Mouse (Mus musculus): ENCODE measurements around the gene Adamts14. TPM values are rescaled to one million over a fixed set of nuclear protein-coding genes. Genes with fewer than 3 reads are reported as not detected.

Gene Adamts14
- polyA plus RNA-seq, 1 experiment from 2014 or later: 0.42 TPM

Other genes with a start within 250 kb of the Adamts14 start
- gene Pcbd1, start 184.1 kb downstream of the Adamts14 start, polyA plus RNA-seq (2016; fragmentation: Nextera tagmentation; extraction: Ambion mirVana): 16.4 and 17.0 TPM in 2 replicates
- 65.4 and 68.5 TPM in 2 replicates for gene Sgpl1, start 125.7 kb downstream of the Adamts14 start, polyA plus RNA-seq (2016; fragmentation: Nextera tagmentation; extraction: Ambion mirVana)
- 0.15 and 0.36 TPM in 2 replicates for gene Tbata, start 101.5 kb downstream of the Adamts14 start, polyA plus RNA-seq (2016; fragmentation: Nextera tagmentation; extraction: Ambion mirVana)
- not detected in 2 replicates for gene Prf1, start 24.4 kb upstream of the Adamts14 start, polyA plus RNA-seq (2016; fragmentation: Nextera tagmentation; extraction: Ambion mirVana)
- gene Pald1, start 110.1 kb upstream of the Adamts14 start, polyA plus RNA-seq (2016; fragmentation: Nextera tagmentation; extraction: Ambion mirVana): 29.9 and 35.3 TPM in 2 replicates
- 0.16 TPM in 1 of 2 replicates, not detected in the other for gene Nodal, start 144.5 kb upstream of the Adamts14 start, polyA plus RNA-seq (2016; fragmentation: Nextera tagmentation; extraction: Ambion mirVana)
- gene Eif4ebp2, start 179.2 kb upstream of the Adamts14 start, polyA plus RNA-seq (2016; fragmentation: Nextera tagmentation; extraction: Ambion mirVana): 80.9 and 86.6 TPM in 2 replicates
- gene Lrrc20, start 202.4 kb upstream of the Adamts14 start, polyA plus RNA-seq (2016; fragmentation: Nextera tagmentation; extraction: Ambion mirVana): 9.8 and 13.0 TPM in 2 replicates

All from embryonic facial prominence, embryonic 10.5 days (tissue).